Mouse (Mus musculus) layer of hippocampus, adult 2 months (tissue): ENCODE measurements around the gene Adcyap1r1. TPM values are rescaled to one million over a fixed set of nuclear protein-coding genes. Genes with fewer than 3 reads are reported as not detected.

Source experiments
- DNase-seq, 2 experiments: peaks; one replicate each; pipeline ENCODE4 v3.0.0; 2022; ENCODE audit warnings: low spot score in 2 of 2
- H3K27ac ChIP-seq: fragments of 200-600 bp; 2 replicates; pipeline ENCODE4 v1.8.1; 2022
- H3K4me3 ChIP-seq: fragments of 200-600 bp; 2 replicates; pipeline ENCODE4 v1.8.1; 2022; ENCODE audit warnings: mild to moderate bottlenecking
- CTCF ChIP-seq: fragments of 200-600 bp; conservative IDR thresholded peaks from 2 replicates; pipeline ENCODE4 v1.8.1; 2022; ENCODE audit warnings: antibody characterized with exemption, mild to moderate bottlenecking, moderate library complexity
- total RNA-seq, 2 experiments: library from RNA; stranded (reverse); gene quantifications; 2 replicates each; pipeline ENCODE4 v1.2.3; 2021

Gene Adcyap1r1
- total RNA-seq, 2 experiments from 2014 or later = 146 to 148 TPM

DNA sequence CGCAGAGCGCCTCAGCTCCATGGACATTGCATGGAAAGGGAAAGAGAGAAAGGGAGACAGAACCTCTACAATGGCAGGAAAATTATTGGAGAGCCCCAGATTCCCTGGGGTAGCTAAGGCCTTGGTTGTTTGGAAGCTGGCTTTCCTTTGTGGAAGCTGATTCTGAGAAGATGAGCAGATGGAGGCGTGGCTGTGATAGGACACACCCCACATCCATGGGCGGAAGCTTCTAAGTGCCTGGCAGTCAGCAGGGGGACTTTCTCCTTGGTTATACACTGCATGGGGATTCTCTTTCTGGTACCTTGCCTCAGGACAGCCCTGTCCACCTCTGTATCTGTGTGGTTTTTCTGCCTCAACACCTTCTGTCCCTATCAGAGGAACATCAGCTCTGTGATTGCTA lies 33.4 kb downstream of the Adcyap1r1 start:
- peak overlapping the region; percentile 90; the same call in 1 of the 2 replicates for H3K27ac ChIP-seq
- no peak overlapping the region for H3K4me3 ChIP-seq
- DNase-seq = no peak
- no peak for TF ChIP-seq CTCF

DNA sequence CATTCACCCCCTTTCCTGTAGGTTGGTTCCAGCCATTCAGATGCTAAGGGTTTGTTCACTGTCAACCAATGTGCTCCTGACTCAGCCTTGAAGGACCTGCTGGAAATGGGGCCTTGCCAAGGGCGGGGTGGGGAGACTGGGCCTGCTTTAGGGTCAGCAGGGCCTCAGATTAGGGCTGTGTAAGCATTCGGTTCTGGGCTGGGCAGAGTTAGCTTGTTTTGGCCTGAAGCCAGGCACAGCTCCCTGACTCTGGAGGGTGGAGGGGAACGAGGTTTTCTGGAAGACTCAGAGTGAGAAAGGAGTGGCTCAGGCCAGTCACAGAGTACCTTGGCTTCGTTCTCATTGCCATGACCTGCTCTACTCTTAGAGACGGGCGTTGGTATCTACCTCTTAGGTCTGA lies 35.9 kb downstream of the Adcyap1r1 start:
- no peak overlapping the region for H3K4me3 ChIP-seq
- TF ChIP-seq CTCF = no peak

DNA sequence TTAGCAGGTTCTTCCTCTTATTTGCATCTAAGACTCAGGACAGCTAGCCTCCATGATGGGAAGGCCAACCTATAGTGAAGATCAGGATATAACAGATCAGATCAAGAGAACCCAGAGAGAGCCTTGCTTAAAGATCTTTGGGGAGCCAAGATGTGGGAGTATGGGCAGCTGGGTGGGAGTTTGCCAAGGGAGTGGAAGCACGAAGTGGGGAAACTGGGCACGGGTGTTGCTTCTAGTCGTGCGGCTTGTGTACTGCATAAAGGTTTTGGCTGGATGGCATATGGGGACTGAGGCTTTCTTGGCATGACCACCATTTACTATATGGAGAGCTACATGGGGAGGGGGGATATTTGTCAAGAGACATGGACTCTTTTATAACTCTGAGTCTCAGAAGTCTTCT lies 44.4 kb downstream of the Adcyap1r1 start:
- Histone ChIP-seq H3K27ac (peak overlapping the region; percentile 28; the same call in 1 of the 2 replicates), H3K4me3 (no peak overlapping the region)
- no peak for TF ChIP-seq CTCF
- no peak for DNase-seq

More for the DNA sequence above, 35.9 kb downstream of the Adcyap1r1 start:
- peak overlapping the region; percentile 39; the same call in 1 of the 2 replicates for H3K27ac ChIP-seq
- DNase-seq = no peak

DNA sequence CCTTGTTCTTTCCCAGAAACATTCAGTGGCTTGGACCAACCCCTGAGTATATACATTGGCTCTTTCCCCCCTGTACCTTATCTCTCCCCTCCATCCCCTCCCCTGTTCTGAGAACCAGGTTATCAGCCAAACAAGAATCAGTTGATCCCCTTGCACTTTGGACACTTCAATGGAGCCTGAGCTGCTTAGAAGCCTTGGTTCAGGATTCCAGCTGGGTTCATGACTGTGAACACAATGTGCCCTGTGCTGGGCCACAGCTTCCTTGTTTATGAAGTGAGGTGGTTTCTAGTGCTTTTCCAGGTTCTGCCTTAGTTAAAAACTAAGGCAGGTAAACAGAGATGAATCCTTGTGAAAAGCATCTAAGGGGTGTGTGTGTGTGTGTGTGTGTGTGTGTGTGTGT lies 47.0 kb downstream of the Adcyap1r1 start:
- no peak for TF ChIP-seq CTCF
- Histone ChIP-seq H3K4me3 (no peak overlapping the region), H3K27ac (no peak overlapping the region)
- no peak for DNase-seq

DNA sequence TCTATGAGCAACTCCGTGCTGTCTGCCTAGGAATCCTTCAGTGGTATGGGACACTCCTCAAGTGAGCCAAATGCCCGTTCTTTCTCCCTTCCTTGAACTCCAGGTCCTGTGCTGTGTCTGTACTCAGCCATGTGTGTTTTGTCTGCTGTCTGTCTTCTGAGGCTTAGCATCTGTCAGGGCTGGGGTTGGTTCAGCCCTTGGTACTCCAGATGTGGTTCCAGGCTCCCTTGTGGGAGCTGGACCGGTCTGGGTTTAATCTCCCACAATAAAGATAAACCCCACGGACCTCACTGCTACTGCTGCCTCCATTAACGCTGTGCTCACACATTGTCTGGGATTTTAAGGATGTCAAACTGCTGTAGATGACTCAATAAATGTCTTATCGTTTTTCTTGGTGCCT lies 49.3 kb downstream of the Adcyap1r1 start:
- Histone ChIP-seq H3K27ac (no peak overlapping the region), H3K4me3 (no peak overlapping the region)
- TF ChIP-seq CTCF = no peak
- DNase-seq = no peak

DNA sequence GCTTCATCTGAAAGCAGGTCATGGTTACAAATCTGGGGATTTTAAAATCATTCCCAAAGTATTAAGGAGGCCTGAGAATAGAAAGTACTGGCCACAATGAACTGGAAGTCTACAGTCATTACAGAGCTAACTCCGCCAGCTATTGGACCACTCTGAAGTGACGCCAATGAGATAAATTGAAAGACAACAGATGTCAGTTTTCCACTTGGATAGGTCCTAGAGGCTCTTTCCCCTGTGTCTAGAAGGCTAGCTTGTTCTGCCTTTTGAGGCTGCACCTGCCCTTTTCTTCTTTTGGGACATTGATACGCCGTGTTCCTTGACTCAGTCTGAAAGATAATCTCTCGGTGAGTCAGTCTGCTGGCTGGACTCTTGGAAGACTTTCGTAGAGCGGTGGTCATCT lies 50.5 kb downstream of the Adcyap1r1 start:
- no peak for DNase-seq

DNA sequence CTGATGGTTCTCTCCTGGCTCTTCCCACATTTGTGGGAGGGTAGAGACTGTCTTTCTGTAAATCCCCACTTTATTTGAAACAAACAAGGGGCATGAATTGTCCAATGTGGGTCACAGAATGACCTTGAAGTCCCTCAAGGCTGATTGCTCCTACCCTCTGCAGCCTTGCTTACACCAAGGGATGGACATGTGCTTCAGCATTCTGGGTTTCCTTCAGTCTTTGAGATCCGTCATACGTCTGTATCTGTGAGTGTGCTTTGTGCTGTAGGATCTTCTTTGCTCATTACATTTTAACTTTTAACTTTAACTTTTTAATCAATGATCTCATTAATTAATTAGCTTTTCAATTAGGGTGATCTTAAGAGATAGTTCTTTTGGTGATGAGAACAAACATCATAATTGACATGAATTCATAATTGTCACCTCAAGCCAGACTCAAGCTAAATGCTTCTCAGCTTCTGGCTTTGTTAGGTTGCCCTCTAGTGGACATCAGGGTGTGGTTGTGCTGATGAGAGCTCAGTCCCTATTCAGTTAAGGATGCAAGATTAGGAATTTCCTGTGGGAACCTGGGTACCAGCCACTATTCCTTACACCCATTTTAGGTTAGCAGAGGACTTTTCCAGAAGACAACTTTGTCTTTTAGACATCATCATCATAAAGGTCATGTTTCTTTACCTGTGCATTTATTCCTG lies 53.2 kb downstream of the Adcyap1r1 start:
- no peak overlapping the region for H3K27ac ChIP-seq
- peak; percentile 96 for TF ChIP-seq CTCF
- DNase-seq = peak; percentile 71 to 81
- no peak overlapping the region for H3K4me3 ChIP-seq

More for the DNA sequence above, 50.5 kb downstream of the Adcyap1r1 start:
- Histone ChIP-seq H3K27ac (no peak overlapping the region), H3K4me3 (no peak overlapping the region)
- no peak for TF ChIP-seq CTCF

DNA sequence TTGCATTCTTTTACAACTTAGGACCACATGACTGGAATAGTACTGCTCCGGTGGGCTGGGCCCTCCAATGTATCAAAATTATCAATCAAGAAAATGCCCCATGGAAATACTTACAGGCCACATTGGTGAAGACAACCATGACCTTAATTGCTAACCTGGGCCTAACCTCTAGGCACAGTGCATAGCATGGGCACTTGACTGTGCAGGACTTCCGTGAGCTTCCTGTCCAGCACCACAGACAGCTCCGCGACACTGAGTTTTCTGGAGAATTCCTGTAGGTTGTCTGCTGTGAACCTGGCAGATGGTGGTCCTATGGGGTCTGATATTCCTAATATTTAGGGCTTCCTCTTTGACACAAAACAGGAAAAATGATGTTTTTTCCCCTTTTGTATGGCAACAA lies 54.7 kb downstream of the Adcyap1r1 start:
- Histone ChIP-seq H3K27ac (no peak overlapping the region), H3K4me3 (no peak overlapping the region)
- no peak for TF ChIP-seq CTCF
- no peak for DNase-seq

DNA sequence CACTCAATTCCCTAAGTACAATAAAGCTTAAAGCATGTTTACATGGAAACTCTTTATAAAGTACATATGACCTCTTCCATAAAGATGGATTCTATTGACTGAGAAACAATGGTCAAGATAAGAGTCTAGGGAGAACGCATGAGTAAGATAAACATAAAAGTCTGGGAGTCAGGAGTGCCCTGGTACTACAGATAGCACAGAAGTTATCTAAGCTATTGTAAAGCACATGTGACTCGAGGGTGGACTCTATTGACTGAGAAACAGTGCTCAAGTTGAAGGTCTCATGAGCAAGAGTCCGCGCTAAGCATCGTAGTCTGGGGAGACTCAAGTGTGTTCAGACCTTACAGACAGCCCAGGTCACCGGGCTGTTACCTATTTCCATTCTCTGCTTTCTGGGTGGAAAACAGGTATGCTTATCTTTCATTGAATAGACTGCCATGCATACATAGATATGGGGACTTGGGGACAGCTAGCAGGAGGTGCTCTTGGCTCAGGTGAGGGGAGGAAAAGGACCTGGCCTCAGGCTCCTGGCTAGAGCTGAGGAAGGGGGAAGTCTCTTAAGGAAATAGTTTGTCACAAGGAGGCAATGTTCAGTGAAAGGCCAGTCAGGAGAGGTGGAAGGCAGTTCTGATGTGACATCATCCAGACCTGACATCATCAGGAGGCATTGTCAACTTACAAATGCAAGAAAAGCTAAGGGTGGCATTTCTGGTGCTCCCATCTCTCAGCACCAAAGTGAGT lies 57.5 kb downstream of the Adcyap1r1 start:
- no peak for TF ChIP-seq CTCF
- H3K4me3 ChIP-seq = no peak overlapping the region

DNA sequence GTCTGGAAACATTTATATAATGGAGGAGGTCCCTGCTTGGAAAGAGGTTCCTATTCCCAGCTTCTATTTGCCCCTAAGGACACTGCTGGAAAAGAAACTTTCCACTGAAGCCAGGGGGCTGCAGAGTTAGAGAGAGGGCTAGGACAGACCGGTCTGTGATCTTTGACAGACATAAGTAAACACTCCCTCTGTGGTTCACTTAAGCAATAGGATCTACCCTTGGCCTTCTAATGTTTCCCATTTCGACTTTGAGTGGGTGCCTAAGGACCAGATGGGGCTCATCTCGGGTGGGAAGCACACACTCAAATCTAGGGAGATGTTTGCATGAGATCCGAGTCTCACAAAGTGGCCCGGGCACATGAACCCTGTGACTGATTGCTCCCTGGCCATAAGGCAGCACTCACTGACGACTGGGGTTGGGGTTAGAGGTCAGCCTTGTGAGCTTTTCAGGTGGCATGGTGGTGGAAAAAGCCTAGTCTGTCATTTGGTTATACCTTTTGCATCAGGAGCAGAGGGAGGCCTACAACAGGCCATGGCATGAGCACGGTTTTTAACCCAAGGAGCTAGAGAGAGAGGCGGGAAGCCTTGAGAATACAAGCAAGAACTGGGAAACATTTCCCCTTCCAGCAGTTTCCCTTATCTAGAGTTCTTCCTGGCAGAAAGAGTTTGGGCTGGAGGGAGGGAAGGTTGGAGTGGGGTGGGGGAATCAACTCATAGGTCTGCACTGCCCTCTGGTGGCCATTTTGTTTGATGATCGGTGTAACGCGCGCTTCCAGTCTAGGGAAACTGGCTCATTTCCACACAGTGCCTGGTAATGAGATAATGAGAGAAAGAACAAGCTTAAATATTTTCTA lies 59.7 kb downstream of the Adcyap1r1 start:
- peak; percentile 90 for TF ChIP-seq CTCF
- Histone ChIP-seq H3K4me3 (no peak overlapping the region), H3K27ac (no peak overlapping the region)
- peak; percentile 82 to 91 for DNase-seq

More for the DNA sequence above, 57.5 kb downstream of the Adcyap1r1 start:
- no peak overlapping the region for H3K27ac ChIP-seq
- no peak for DNase-seq

DNA sequence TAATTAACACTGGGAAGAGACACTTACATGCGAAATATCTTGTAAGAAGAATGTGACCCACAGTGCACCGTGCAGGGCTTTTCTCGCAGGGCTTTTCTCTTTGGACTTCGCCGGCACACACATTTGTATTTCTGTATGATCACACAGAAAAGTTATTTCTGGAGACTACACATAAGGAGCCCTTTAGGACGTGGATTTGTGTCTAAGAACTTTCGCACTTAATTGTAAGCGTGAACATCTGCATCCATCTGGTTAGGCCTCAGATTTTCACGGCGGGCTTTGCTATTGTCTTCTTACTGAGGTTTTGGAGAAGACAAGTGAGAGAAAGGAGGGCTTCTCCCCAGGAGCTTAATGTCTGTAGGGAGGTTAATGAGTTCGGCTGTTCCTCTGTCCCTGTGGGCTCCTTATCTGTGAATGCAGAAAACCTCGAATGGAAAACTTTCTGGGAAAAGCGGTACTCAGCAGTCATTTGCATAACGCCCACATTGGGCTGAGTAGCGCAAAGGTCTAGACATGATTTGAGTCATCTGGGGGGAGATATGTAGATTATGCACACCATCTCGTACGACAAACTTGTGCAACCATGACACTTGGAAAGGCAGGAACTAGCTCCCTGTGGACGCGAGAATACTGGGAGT lies 60.4 kb downstream of the Adcyap1r1 start:
- DNase-seq = no peak
- no peak overlapping the region for H3K4me3 ChIP-seq
- no peak overlapping the region for H3K27ac ChIP-seq
- no peak for TF ChIP-seq CTCF

DNA sequence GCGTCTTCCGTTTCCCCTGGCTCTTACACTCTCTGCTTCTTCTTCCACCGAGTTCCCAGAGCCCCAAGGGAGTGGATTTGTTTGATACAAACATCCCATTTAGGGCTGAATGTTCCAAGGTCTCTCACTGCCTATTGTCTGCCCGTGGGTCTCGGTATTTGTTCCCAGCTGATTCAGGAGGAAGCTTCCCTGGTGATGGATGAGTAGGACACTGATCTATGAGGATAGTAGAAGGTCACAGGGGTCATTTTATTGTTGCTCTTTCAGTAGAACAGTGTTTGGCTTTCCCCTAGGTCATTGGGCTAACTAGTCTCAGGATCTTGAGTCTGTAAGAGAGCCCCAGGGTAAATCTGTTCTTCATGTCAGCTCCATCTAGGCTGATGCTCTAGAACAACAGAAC lies 61.7 kb downstream of the Adcyap1r1 start:
- DNase-seq = no peak
- Histone ChIP-seq H3K4me3 (no peak overlapping the region), H3K27ac (no peak overlapping the region)
- TF ChIP-seq CTCF = no peak
